Mouse (Mus musculus): ENCODE measurements around the gene Mov10l1.

GRCm38 (mm10) chr15:89020085-89020484 lies 37.4 kb downstream of the Mov10l1 start:
- TF ChIP-seq CTCF (IDR thresholded peaks at IDR 0.05; ENCODE audit: low read depth, low read length), result no peak
- TF ChIP-seq POLR2A (IDR thresholded peaks at IDR 0.05; ENCODE audit: extremely low read depth, insufficient read depth, low read length), result no peak

Data from liver, adult 2 months (tissue).